Mouse (Mus musculus) liver, postnatal 0 days (tissue): ENCODE results near the gene 1700023F06Rik. TPM values are rescaled to one million over a fixed set of nuclear protein-coding genes. Genes with fewer than 3 reads are reported as not detected.

Source experiments
- ATAC-seq: fragments of 200-750 bp; cut with Nextera tagmentation; 2 replicates; pipeline ENCODE4 v1.8.0; 2017; ENCODE audit warnings: mild to moderate bottlenecking, moderate library complexity
- DNase-seq: peaks from one replicate; pipeline ENCODE4 v3.0.0-alpha.2; 2016
- H3K27ac ChIP-seq: fragments of 300-500 bp; sonication (generic); 2 replicates; pipeline ENCODE4 v1.5.1; 2014; ENCODE audit warnings: antibody characterized with exemption, moderate library complexity, mild to moderate bottlenecking, low read depth
- H3K27me3 ChIP-seq: fragments of 300-500 bp; sonication (generic); 2 replicates; pipeline ENCODE4 v1.6.1; 2014; ENCODE audit warnings: low read length, control low read depth, mixed read lengths; ENCODE audit not compliant: insufficient read depth
- H3K36me3 ChIP-seq: fragments of 300-500 bp; sonication (generic); replicated peaks from 2 replicates; pipeline ENCODE4 v1.6.1; 2014; ENCODE audit warnings: mild to moderate bottlenecking, control low read depth, low read length, moderate library complexity, mixed read lengths; ENCODE audit not compliant: insufficient read depth
- H3K4me1 ChIP-seq: fragments of 300-500 bp; sonication (generic); 2 replicates; pipeline ENCODE4 v1.6.1; 2014; ENCODE audit warnings: antibody characterized with exemption, mild to moderate bottlenecking, control low read depth; ENCODE audit not compliant: insufficient read depth
- H3K4me2 ChIP-seq: fragments of 300-500 bp; sonication (generic); 2 replicates; pipeline ENCODE4 v1.6.1; 2014; ENCODE audit warnings: low read depth, mild to moderate bottlenecking, low read length, moderate library complexity, mixed read lengths
- H3K4me3 ChIP-seq: fragments of 300-500 bp; sonication (generic); 2 replicates; pipeline ENCODE4 v1.5.1; 2014; ENCODE audit warnings: low read depth, low read length
- H3K9ac ChIP-seq: fragments of 300-500 bp; sonication (generic); replicated peaks from 2 replicates; pipeline ENCODE4 v1.6.1; 2014; ENCODE audit warnings: mild to moderate bottlenecking, moderate library complexity
- H3K9me3 ChIP-seq: fragments of 300-500 bp; sonication (generic); 2 replicates; pipeline ENCODE4 v1.6.1; 2016; ENCODE audit warnings: mild to moderate bottlenecking, control low read depth, low read length, mixed read lengths
- CTCF ChIP-seq: sonication (generic); IDR thresholded peaks from 2 replicates; pipeline ENCODE4 v1.5.1; 2016; ENCODE audit warnings: antibody characterized with exemption, low read depth
- EP300 ChIP-seq: IDR thresholded peaks from 2 replicates; pipeline ENCODE4 v1.6.1; 2016; ENCODE audit warnings: antibody characterized with exemption, low read depth, mild to moderate bottlenecking
- WGBS: fragments of 180-500 bp; shearing (Covaris S2); extraction: QIAGEN DNeasy Blood & Tissue Kit; methylation state at CpG from one replicate; pipeline ENCODE4 v1.1.7; 2014; ENCODE audit not compliant: insufficient replicate concordance; 5-methylcytosine and 5-hydroxymethylcytosine counted together
- polyA plus RNA-seq: library from polyadenylated mRNA; unstranded; fragments of >200 nt; fragmentation: Nextera tagmentation; extraction: Ambion mirVana; gene quantifications from 2 replicates; pipeline ENCODE4 v1.2.1, GENCODE M21; 2015

1700023F06Rik gene
- polyA plus RNA-seq, 1 experiment from 2014 or later: 0.09 TPM

GRCm38 (mm10) chr11:103237757-103238156 lies 29.4 kb upstream of the 1700023F06Rik start:
- H3K9me3 ChIP-seq: no peaks in the 10 kb centered on the region
- no peaks in the 10 kb centered on the region for H3K4me1 ChIP-seq
- no peak overlapping the region for H3K9ac ChIP-seq
- H3K4me3 ChIP-seq: no peak overlapping the region
- ATAC-seq (no peak), DNase-seq (no peak)
- no peak overlapping the region for H3K4me2 ChIP-seq
- TF ChIP-seq EP300 (no peak), CTCF (no peak; the same call in 1 of the 2 replicates)
- H3K36me3 ChIP-seq: peaks cover 12% of the 10 kb centered on the region
- 83% methylated on average over 9 of the region's 9 CpGs for WGBS
- H3K27me3 ChIP-seq: no peaks in the 10 kb centered on the region
- H3K27ac ChIP-seq: no peak overlapping the region

- Histone ChIP-seq H3K4me1 (no peaks in the 10 kb centered on the region), H3K4me2 (no peak overlapping the region), H3K9ac (no peak overlapping the region), H3K27ac (no peak overlapping the region), H3K9me3 (no peaks in the 10 kb centered on the region), H3K4me3 (no peak overlapping the region), H3K36me3 (peaks cover 12% of the 10 kb centered on the region), H3K27me3 (no peaks in the 10 kb centered on the region)
- no peak for TF ChIP-seq CTCF
- no peak for TF ChIP-seq EP300
- 74% methylated on average over 10 of the region's 10 CpGs for WGBS
- ATAC-seq (no peak), DNase-seq (no peak)
Observed at GRCm38 (mm10) chr11:103236903-103237302, 28.5 kb upstream of the 1700023F06Rik start.

GRCm38 (mm10) chr11:103236431-103236830 lies 28.1 kb upstream of the 1700023F06Rik start:
- ATAC-seq: no peak
- 85% methylated on average over 6 of the region's 6 CpGs for WGBS
- Histone ChIP-seq H3K4me3 (no peak overlapping the region), H3K4me1 (no peaks in the 10 kb centered on the region), H3K4me2 (no peak overlapping the region), H3K27ac (no peak overlapping the region), H3K9me3 (no peaks in the 10 kb centered on the region), H3K27me3 (no peaks in the 10 kb centered on the region), H3K9ac (no peak overlapping the region), H3K36me3 (peaks cover 12% of the 10 kb centered on the region)
- DNase-seq: no peak
- no peak for TF ChIP-seq CTCF
- no peak for TF ChIP-seq EP300

GRCm38 (mm10) chr11:103235702-103236101 lies 27.3 kb upstream of the 1700023F06Rik start:
- TF ChIP-seq CTCF: no peak
- no peak for TF ChIP-seq EP300
- 64% methylated on average over 11 of the region's 11 CpGs for whole genome bisulfite sequencing
- H3K4me3 ChIP-seq: no peak overlapping the region
- H3K9ac ChIP-seq: no peak overlapping the region
- DNase-seq (no peak), ATAC-seq (no peak)
- peaks cover 12% of the 10 kb centered on the region for H3K36me3 ChIP-seq
- no peaks in the 10 kb centered on the region for H3K9me3 ChIP-seq
- no peak overlapping the region for H3K4me2 ChIP-seq
- H3K27ac ChIP-seq: no peak overlapping the region
- H3K27me3 ChIP-seq: no peaks in the 10 kb centered on the region
- H3K4me1 ChIP-seq: no peaks in the 10 kb centered on the region

- Histone ChIP-seq H3K27ac (no peak overlapping the region), H3K4me1 (no peaks in the 10 kb centered on the region), H3K36me3 (peaks cover 21% of the 10 kb centered on the region), H3K9me3 (no peaks in the 10 kb centered on the region), H3K9ac (no peak overlapping the region), H3K27me3 (no peaks in the 10 kb centered on the region), H3K4me2 (no peak overlapping the region), H3K4me3 (no peak overlapping the region)
- 82% methylated on average over 1 of the region's 1 CpGs for WGBS
- ATAC-seq (no peak), DNase-seq (no peak)
- no peak for TF ChIP-seq EP300
- no peak for TF ChIP-seq CTCF
Observed at GRCm38 (mm10) chr11:103234447-103234846, 26.1 kb upstream of the 1700023F06Rik start.

GRCm38 (mm10) chr11:103232966-103233365 lies 24.6 kb upstream of the 1700023F06Rik start:
- no peak overlapping the region for H3K27ac ChIP-seq
- no peak overlapping the region for H3K4me3 ChIP-seq
- whole genome bisulfite sequencing: 37% methylated on average over 7 of the region's 7 CpGs
- peak; percentile 81 for DNase-seq
- ATAC-seq: no peak
- no peak overlapping the region for H3K4me2 ChIP-seq
- peaks cover 18% of the 10 kb centered on the region for H3K36me3 ChIP-seq
- no peak overlapping the region for H3K9ac ChIP-seq
- no peaks in the 10 kb centered on the region for H3K9me3 ChIP-seq
- TF ChIP-seq CTCF: peak; percentile 85
- no peak for TF ChIP-seq EP300
- H3K27me3 ChIP-seq: no peaks in the 10 kb centered on the region
- no peaks in the 10 kb centered on the region for H3K4me1 ChIP-seq

- Histone ChIP-seq H3K4me3 (no peak overlapping the region), H3K36me3 (peaks cover 14% of the 10 kb centered on the region), H3K27ac (no peak overlapping the region), H3K27me3 (no peaks in the 10 kb centered on the region), H3K9me3 (no peaks in the 10 kb centered on the region), H3K9ac (no peak overlapping the region), H3K4me2 (no peak overlapping the region), H3K4me1 (no peaks in the 10 kb centered on the region)
- no peak for ATAC-seq
- 87% methylated on average over 7 of the region's 7 CpGs for WGBS
- no peak for DNase-seq
- TF ChIP-seq EP300 (no peak), CTCF (no peak)
Observed at GRCm38 (mm10) chr11:103231367-103231766, 23.0 kb upstream of the 1700023F06Rik start.
